Mouse (Mus musculus) lung, adult 10 weeks (tissue): ENCODE data around the gene Hc. TPM values are rescaled to one million over a fixed set of nuclear protein-coding genes. Genes with fewer than 3 reads are reported as not detected.

Experiments used
- polyA plus RNA-seq: library from polyadenylated mRNA; stranded (reverse); fragments of 350-450 nt; fragmentation: Illumina TruSeq; extraction: RNeasy Lipid Tissue Mini Kit (QIAGEN cat#74804); gene quantifications from one replicate; pipeline ENCODE4 v1.2.3, GENCODE M21; 2014; ENCODE audit warnings: low read depth, low replicate concordance; ENCODE audit not compliant: insufficient read depth

Hc gene
- 164 TPM for polyA plus RNA-seq

GRCm38 (mm10) chr2:35061338-35061737 lies at the start of gene Hc:
Gene Hc, minus strand, starts transcription at chr2:35061438.

DNA sequence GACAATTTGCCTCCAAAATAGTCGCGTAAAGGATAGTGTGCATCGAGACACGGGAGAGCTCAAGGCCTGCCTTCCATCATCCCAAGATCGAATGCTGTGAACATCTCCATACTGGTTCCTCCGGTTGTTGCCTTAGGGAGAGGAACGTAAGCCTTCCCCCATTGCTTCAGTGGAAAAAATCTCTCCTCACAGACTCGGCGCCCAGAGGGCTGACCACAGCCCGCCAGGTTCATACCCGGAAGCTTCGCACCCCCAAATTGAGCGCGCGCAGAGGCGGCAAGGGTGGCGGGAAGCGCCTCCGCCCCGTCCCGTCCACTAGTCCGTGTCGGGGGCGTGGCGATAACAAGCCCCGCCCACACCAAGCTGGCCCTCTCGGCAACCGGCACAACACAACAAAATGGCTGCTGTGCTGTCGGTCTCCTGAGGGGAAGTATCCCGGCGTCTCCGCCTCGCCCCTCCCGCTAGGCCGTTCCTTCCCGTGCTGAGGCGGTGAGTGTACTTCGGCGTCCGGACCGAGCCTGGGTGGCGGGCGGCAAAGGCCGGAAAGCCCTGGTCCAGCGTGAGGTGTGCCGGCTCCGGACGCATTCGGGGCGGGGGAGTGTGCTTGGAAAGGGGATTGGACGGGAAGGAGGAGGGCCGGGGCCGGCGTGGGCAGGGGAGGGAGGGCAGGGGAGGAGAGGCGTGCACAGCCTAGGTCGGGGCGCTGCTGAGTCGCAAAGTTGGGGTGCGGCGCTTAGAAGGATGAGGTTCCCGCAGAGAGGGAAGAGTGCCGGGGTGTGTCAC lies 48.1 kb upstream of the Hc start, which contains the start of gene Cntrl:
TSS of gene Cntrl (plus strand) at position 352 of the 783 bp plus-strand sequence.

GRCm38 (mm10) chr2:35101443-35101842 lies 40.2 kb upstream of the Hc start, which contains the start of gene AI182371:
Gene AI182371, minus strand, starts transcription at chr2:35101543.

GRCm38 (mm10) chr2:34961481-34962036 lies 99.7 kb downstream of the Hc start, which contains the start of gene Traf1:
Gene Traf1, minus strand, starts transcription at chr2:34961772.

Other genes starting within 250 kb of the Hc start
- gene Fbxw2, start 235.1 kb downstream of the Hc start, polyA plus RNA-seq = 62.3 TPM
- not detected for gene Gm34653, start 228.4 kb downstream of the Hc start, polyA plus RNA-seq
- gene Cutal, start 187.0 kb downstream of the Hc start, polyA plus RNA-seq = 8.1 TPM
- gene Psmd5, start 186.5 kb downstream of the Hc start, polyA plus RNA-seq = 32.4 TPM
- gene Phf19, start 147.4 kb downstream of the Hc start, polyA plus RNA-seq = 0.84 TPM
- gene Traf1, start 99.7 kb downstream of the Hc start, polyA plus RNA-seq = 39.9 TPM
- gene AI182371, start 40.1 kb upstream of the Hc start, polyA plus RNA-seq = 2.8 TPM
- gene Cntrl, start 48.1 kb upstream of the Hc start, polyA plus RNA-seq = 15.3 TPM
- gene Rab14, start 139.7 kb upstream of the Hc start, polyA plus RNA-seq = 74.3 TPM
- gene Gsn, start 194.9 kb upstream of the Hc start, polyA plus RNA-seq = 2,195 TPM